Mouse (Mus musculus) gastrocnemius, adult 8-10 months (tissue): ENCODE measurements around the gene Myo1d. TPM values are rescaled to one million over a fixed set of nuclear protein-coding genes. Genes with fewer than 3 reads are reported as not detected.

Experiments used
- DNase-seq, 2 experiments: peaks; one replicate each; pipeline ENCODE4 v3.0.0; 2022; ENCODE audit warnings: low spot score in 2 of 2
- total RNA-seq, 4 experiments: library from RNA; stranded (reverse); gene quantifications; 2 replicates each; pipeline ENCODE4 v1.2.4; 2022

The Myo1d gene
- total RNA-seq, 4 experiments from 2014 or later, result 2.3 to 3.6 (median 3.2) TPM

- DNase-seq, result no peak
Observed at GRCm38 (mm10) chr11:80781535-80781934, 1.7 kb upstream of the Myo1d start.

GRCm38 (mm10) chr11:80778916-80779526, 804 bp downstream of the Myo1d start:
- no peak for DNase-seq

GRCm38 (mm10) chr11:80778157-80778556, 1.7 kb downstream of the Myo1d start:
- DNase-seq, result no peak

GRCm38 (mm10) chr11:80777708-80778107, 2.1 kb downstream of the Myo1d start:
- DNase-seq, result no peak

GRCm38 (mm10) chr11:80775535-80775934, 4.3 kb downstream of the Myo1d start:
- no peak for DNase-seq

GRCm38 (mm10) chr11:80772595-80773210, 7.1 kb downstream of the Myo1d start:
- no peak for DNase-seq

- no peak for DNase-seq
Observed at GRCm38 (mm10) chr11:80771596-80772250, 8.1 kb downstream of the Myo1d start.

- DNase-seq, result no peak
Observed at GRCm38 (mm10) chr11:80771186-80771585, 8.6 kb downstream of the Myo1d start.

- DNase-seq, result no peak
Observed at GRCm38 (mm10) chr11:80767320-80767617, 12.6 kb downstream of the Myo1d start.

GRCm38 (mm10) chr11:80766472-80767319, 13.1 kb downstream of the Myo1d start:
- no peak for DNase-seq

GRCm38 (mm10) chr11:80766068-80766467, 13.8 kb downstream of the Myo1d start:
- no peak for DNase-seq

GRCm38 (mm10) chr11:80762066-80762465, 17.8 kb downstream of the Myo1d start:
- DNase-seq, result no peak

- DNase-seq, result no peak
Observed at GRCm38 (mm10) chr11:80761285-80761974, 18.4 kb downstream of the Myo1d start.

- DNase-seq, result no peak
Observed at GRCm38 (mm10) chr11:80759023-80759422, 20.8 kb downstream of the Myo1d start.

- no peak for DNase-seq
Observed at GRCm38 (mm10) chr11:80754201-80754600, 25.6 kb downstream of the Myo1d start.

- no peak for DNase-seq
Observed at GRCm38 (mm10) chr11:80751168-80751567, 28.7 kb downstream of the Myo1d start.

- DNase-seq, result no peak
Observed at GRCm38 (mm10) chr11:80749187-80749586, 30.6 kb downstream of the Myo1d start.

- no peak for DNase-seq
Observed at GRCm38 (mm10) chr11:80745426-80745825, 34.4 kb downstream of the Myo1d start.

GRCm38 (mm10) chr11:80743823-80744410, 35.9 kb downstream of the Myo1d start:
- DNase-seq, result no peak

GRCm38 (mm10) chr11:80742462-80742861, 37.4 kb downstream of the Myo1d start:
- DNase-seq, result no peak

- DNase-seq, result no peak
Observed at GRCm38 (mm10) chr11:80734771-80735170, 45.1 kb downstream of the Myo1d start.
